Mouse (Mus musculus) adrenal gland, adult 18-20 months (tissue): Measurements from ENCODE around the gene Rufy1. TPM values are rescaled to one million over a fixed set of nuclear protein-coding genes. Genes with fewer than 3 reads are reported as not detected.
A peak's percentile ranks its signal among the peaks of the same experiment; 100 is the strongest.
"Not testable (repeated sequence)": the region's sequence is repeated elsewhere in the genome, so short reads cannot be mapped to it uniquely, and the experiment has no call there.

Experiments used
- DNase-seq, 2 experiments: peaks; one replicate each; pipeline ENCODE4 v3.0.0; 2021 to 2022; ENCODE audit warnings: low spot score in 2 of 2
- long read RNA-seq, 2 experiments: library from polyadenylated mRNA; stranded (forward); transcript quantifications; one replicate each; pipeline ENCODE4 v2.0.0; 2021
- total RNA-seq, 2 experiments: library from RNA; stranded (reverse); gene quantifications; 1 replicate in 1 of 2; 2 replicates in 1 of 2; pipeline ENCODE4 v1.2.3; 2021

Rufy1 gene
- 10 to 100 TPM; 34.5 to 39.4 TPM for total RNA-seq
- long read RNA-seq, experiment 1, transcript Rufy1-201 (18 exons, 2,688 nt), result major isoform, 43 of 54 reads
- long read RNA-seq, experiment 1, partial matches to known transcripts, result 2 of 54 reads
- long read RNA-seq, experiment 1, other reads (novel, unspliced or antisense), result 9 of 54 reads
- long read RNA-seq, experiment 2, transcript Rufy1-201 (18 exons, 2,688 nt), result major isoform, 178 of 199 reads
- long read RNA-seq, experiment 2, partial matches to known transcripts, result 8 of 199 reads
- long read RNA-seq, experiment 2, other reads (novel, unspliced or antisense), result 13 of 199 reads

DNA sequence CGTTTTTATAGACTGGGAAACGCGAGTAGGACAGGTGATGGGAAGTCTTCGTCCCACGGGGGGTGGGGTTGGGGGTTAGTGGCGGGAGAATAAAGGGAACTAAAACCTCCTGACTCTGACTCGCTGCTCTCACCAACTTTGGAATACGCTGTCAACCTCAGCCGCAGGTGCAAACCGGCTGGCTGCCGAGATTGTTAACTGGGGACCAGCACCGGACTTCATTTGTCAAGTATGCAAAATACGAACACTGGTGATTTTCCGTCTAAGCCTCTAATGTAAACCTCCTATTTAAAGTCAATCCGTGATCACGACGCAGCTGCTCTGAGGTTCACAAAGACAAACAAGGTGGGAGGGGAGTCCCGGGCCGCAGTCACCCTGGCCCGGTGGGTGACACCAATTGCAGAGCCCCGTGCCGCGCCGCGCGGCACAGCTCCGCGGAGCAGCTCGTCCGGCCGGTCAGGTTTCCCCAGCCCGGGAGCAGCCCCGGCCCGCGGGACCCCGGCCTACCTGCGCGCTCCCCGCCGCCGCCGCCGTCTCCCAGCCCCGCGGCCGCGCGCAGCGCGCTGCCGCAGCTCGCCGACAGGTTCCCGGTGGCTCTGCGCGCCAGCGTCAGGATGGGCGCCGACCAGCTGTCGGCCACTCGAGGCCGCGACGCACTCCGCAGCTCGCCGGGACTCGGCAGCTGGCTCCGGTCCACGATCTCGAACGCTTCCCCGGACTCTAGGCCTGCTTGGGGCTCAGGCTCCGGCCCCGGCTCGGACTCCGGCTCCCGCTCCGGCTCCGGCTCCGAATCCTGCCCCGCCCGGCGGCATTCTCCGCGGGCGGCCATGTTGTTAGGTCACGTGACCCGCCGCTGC is at the start of gene Rufy1:
TSS of gene Rufy1 (minus strand) at position 849 of the 857 bp plus-strand sequence.
- DNase-seq, result peak; percentile 85

DNA sequence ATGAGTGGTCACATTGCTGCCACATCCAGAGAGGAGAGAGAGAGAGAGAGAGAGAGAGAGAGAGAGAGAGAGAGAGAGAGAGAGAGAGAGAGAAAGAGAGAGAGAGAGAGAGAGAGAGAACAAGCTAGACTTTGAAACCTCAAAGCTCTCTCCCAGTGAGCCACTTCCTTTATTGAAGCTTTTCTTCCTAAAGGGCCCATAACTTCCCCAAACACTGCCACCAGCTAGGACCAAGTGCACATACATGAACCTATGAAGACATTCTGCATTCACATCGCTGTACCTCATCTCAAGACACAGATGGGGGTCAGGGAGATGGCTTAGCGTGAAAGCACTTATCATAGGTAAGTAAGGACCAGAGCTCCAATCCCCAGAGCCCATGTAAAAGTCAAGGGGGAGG is 47.1 kb upstream of the Rufy1 start:
- DNase-seq, result no peak

DNA sequence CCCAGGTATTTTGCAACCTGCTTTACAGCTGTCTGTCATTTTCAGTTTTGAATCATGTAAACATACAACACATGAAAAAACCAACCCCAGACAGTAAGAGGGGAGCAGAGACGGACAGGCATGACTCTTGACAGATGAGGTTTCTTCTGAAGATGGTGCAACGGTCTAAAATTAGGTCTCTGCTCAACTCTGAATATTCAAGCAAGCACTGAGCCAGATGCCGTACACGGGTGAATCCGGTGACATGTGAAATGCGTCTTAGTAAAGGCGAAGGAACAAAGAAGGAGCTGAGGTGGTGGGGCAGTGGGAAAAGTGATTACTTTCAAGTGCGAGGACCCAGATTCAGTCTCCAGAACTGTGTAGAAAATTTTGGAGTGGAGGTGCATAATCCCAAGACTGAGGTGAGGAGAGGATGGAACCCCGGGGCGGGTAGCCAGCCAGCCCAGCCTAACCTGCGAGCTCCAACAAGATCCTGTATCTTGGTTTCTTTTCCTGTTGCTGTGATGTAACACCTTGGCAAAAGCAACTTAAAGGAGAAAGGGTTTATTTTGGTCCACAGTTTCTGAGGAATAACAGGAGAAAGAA is 46.7 kb upstream of the Rufy1 start:
- no peak for DNase-seq

DNA sequence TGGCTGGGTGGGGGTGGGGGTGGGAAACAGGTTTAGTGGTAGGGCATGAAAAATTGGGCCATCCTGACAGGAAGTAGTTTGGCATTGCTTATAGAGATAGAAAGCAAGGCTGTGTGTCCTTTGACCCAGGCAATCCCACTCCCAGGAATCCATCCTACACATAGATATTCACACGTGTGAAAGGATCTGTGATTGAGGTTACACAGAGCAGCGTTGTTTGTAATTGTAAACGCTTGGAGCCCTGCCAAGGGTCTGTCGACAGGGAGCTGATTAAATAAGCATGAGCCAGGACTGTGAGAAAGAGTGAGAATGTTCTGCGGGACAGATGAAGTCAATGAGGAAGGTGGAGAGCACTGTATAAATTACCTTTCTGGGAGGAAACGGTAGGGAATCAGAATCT is 46.0 kb upstream of the Rufy1 start:
- DNase-seq, result no peak

DNA sequence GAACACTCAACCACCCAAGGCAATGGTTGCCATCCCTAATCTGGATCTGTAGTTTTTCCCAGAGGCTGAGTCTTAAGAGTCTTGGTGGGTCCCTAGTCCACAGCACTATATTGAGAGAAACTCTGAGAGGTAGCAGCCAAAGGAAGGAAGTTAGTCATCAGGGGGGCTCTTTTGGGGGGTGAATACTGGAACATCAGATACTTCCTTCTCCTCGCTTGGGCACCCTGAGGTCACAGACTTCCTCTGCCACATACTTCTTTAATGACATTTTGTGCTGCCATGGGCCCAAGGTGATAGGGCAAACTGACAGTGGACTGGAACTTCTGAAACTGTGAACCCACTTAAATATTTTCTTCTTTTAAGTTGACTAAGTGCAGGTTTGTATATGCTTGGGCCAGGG is 43.0 kb upstream of the Rufy1 start:
- no peak for DNase-seq

DNA sequence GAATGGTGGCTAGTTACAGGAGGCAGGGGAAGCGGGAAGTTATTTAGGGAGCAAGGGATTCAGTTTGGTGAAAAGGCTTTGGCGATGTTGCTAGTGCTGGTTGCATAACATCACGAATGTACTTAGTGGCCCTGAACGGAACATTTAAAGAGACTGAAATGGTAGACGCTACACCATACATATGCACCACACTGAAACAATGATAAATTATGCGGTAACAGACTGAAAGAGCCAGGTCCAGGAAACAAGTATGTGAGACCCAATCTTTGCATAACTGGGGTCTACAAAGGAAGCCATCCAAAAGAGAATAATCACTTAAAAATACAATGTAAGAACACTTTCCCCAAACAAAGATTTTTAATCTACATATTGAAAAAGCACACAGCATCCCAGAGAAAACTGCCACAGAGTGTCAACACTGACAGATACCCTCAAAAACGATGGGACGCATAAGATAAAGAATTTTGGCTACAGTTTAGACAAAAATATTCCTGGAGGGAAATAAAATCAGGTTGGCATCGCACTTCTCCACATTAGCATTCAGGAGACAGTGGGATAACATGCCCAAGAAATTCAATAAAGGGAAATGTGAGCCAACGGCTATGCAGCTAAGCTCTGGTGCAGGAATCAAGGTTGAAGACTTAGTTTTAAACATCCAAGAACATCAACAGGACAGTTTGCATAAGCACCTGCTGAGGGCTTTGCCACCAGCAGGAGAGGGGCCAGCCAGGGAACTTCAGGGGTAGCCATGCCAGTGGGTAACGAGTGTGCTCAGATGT is 41.4 kb upstream of the Rufy1 start:
- DNase-seq, result no peak

DNA sequence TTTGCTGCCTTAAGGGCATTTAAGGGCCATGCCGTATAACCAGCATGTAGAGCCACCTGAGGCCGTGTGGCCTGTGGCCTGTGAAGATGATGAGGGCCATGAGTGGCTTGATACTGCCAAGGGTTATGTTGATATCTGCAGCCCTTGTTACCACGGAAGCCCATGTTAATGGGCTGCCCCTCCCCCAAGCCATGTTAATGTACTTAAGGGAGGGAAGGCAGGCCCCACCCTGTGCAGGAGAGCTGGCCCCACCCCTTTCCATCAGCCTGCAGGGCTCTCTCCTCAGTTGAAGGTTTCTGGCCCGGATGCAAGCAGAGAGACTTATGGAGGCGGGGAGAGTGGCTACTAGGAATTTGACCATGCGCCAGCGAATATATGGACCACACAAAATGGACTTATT is 30.6 kb upstream of the Rufy1 start:
- no peak for DNase-seq

DNA sequence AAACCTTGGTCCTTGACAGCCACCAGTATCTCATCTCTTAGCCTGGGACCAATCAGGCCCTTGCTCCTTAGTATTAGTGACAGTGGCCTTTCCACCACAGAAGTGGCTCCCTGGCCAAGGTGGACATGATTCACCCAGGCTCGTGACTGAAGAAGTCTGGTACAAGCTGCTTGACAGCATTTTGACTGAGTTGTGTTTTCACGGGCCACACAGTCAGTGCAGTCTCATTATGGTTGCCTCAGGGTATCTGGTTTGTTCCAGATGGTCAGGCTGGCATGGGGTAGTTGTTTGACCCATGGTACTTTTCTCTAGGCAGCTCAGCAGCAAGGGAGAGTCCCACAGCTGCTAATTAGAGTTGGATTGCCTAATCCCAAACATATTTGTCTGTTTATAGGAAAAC is 28.3 kb upstream of the Rufy1 start:
- DNase-seq, result no peak

DNA sequence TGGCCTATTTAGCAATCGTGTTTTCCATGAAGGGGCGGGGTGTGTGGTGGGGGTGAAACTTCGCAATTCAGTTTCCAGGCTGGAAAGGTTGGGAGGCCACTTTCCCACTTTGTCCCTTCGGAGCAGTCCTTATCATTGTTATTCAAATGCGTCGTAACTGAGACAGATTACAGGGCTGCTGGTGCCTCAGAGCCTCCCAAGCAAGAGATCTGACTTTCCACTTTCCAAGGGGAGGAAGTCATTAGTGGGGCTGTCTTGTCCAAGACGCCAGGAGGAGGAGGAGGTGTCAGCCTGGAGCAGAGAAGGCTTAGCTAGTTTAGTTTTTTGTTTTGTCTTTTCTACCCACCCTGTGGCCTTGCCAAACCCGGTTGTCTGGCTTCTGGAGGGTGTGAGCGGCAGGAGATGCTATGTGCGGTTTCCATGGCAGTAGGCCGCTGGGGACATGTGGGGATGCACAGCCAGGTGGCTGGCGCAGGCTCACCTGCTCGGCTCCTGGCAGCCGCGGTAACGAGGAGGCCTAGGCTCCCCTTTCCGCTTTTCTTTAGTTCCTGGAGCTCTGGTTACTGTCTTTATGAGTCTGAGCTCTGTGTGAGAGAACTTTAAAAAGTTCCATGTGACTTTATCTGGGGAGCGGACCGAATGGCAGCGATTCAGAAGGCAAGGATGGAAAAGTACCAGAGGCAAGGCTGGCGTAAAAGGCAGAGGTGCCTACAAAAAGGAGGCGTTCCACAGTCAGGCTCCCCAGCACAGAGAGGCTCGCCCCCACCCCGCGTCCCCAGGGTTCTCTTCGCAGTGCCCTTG is 26.4 kb upstream of the Rufy1 start:
- DNase-seq, result peak; percentile 36

DNA sequence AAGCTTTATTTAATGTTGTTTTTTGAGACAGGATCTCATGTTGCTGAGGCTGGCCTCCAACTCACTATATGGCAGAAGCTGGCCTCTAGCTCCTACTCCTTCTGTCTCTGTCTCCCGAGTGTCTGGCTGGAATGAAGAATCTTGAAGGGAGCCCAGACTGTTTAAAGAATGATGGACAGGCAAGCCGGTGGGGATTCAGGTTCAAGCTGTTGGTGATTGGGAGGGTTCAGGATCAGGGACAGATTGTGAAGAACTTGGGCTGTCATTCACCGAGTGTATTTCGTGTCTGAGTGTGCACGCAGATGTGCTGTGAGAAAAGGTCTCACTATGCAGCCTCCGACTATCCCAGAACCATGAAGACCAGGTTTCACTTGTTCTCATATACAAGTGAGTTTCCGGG is 25.5 kb upstream of the Rufy1 start:
- no peak for DNase-seq

DNA sequence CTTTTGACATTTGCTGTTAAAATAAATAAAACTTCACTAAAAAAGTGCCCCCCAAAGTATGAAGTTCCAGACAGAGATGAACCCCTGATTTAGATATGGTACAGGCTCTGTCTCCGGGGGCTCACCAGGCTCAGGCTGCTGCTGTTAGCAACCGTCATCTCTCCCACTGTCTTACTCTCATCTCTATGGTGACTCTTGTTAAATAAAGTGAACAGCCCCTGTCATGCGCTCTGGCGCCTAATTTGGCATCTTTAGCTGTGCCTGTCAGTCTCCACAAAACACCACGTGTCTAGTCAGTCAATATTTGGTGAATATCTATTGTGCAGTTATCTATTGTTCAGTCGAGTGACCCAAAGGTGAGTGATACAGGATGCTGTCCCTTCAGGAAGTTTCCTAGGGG is 24.0 kb upstream of the Rufy1 start:
- no peak for DNase-seq

DNA sequence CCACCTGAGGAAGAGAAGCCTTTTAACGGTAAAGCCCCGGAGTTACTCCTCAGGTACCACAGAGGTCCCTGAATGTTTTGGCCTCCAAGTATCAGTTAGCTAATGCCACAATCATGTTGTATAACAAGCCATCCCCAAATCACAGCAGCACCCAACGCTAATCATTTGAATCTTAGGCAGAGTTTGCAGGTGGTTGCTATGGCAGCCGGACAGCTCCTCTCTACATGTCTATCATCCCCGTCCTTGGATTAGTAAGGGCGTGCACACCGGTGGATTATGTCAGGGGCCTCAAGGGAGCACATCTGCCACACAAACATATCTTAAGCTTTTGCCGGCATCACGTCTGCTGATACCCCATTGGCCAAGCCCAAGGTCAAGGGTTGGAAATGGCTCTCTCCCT is 19.3 kb upstream of the Rufy1 start:
- DNase-seq, result no peak

DNA sequence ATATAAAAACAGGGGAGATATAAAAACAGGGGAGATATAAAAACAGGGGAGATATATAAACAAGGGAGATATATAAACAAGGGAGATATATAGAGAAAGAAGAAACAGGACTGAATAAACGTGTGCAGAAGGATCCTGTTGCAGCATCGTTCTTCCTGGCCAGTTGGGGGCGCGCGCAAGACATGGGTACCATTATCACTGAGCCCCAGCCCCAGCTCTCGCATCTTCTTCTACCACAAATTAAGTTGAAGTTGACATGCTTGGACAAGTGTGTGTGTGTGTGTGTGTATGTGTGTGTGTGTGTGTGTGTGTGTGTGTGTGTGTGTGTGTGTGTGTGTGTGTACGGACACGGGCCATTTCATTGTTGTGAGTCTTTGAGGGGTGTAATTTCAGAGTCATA is 17.2 kb upstream of the Rufy1 start:
- not testable (repeated sequence) for DNase-seq

DNA sequence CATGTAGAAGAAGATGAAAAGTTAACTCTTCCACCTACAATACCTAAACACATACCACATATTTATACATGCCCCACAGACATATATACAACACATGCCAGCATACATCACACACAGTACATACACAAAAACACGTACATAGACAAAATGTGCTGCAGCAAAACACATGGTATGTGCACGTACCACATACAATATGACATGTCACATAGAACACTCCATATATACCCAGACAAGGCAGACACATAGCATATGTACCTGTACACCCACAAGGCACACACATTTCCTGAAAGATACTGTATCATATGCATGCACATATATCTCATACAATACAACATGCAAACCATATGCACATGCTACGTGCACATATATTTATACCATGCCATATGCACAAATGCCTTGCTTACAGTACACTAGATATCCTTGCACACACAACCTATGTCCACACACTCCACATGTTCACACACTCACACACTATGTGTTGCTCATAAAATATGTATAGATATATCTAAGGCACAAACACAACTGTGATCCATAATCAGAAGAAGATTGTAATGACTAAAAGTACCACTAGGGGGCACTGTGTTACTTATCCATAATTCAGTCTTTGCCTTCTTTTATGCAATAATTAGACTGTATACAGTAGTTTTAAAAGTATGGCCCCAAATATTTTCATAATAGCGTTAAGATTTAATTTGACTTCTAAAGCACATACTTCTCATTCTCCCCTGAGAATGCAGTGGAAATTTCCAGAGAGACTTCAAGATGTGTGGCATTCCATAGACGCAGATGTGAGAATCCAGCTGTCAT is 12.5 kb upstream of the Rufy1 start:
- DNase-seq, result no peak

DNA sequence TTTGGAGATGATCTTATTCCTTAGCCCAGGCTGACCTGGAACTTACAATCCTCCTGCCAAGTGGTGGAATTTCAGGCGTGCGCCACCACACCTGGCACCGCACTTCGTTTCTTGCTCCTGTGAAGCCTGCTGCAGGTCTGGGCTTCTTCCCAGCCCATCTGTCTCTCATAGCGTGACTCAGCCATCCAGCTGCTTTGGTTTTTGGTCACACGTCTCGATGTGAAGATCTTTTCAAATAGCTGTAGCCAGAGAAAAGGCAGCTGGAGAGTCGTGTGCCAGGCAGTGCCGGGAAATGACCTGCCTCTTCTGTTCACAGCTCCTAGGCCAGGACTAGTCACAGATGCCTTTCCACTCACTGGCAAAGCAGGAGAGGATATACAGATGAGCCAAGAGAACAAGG is 10.7 kb upstream of the Rufy1 start:
- no peak for DNase-seq

DNA sequence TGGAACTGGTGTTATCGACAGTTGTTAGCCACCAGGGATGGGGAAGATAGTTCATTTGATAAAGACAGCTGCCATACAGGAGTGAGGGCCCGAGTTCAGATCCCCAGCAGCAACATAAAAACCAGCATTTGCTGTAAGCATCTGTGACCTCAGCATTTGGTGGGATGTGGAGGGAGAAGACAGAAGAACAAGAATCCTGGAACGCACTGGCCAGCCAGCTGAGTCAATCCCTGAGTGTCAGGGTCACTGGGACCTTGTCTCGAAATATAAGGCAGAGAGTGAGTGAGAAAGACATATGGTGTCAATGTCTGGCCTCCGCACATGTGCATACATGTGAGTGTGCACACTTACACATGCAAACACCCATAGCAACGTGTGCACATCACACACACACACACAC is 9.8 kb upstream of the Rufy1 start:
- peak in 1 of 2 experiments; percentile 32 for DNase-seq

DNA sequence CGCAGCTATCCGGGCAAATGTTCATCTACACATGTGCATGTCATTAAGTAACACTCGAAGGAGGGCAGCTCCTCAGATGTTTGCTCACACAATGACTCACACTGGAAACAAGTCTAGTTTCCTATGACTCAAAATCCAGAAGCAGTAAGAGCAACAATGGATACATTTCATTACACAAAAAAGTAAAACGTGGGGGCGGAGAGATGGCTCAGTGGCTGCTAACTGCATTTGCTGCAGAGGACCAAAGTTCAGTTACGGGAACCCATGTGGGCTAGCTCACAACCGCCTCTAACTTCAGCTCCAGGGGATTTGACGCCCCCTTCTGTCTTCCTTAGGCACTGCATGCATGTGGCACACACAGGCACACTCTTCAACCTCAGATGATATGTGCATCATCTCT is 8.9 kb upstream of the Rufy1 start:
- no peak for DNase-seq

DNA sequence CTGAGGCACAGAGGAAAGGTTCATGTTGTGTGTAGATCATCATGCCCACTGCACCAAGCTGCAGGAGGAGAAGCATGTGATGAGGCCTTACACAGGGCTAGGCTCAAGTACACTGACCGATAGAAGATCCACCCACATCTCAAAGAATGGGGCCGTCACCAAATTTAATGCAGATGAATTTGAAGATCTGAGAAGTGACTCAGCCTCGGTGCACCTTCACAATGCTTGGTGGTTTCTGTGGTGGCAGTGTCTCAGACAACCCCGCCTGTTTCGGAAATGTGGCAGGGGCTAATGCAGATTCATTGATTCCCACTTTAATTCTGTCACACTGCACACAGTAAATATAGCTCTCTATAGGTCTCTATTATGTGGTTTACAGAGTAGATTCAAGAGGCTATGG is 2.0 kb upstream of the Rufy1 start:
- DNase-seq, result no peak

DNA sequence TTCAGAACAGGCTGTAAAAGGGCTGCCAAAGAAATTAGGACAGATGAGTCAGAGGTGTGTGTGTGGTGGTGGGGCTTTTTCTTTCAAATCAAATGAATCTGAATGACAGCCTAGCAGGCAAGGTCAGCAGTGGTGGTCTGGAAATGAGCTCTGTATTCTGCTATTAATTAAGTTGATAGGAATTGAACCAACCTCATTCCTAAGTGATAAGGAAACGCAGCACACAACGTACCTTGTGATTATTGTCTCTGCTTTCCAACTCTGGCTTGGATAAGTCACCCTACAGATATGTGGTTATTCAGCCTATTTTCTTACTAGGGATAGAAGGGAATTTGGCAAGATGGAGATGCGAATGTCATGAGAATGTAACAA is 1.1 kb upstream of the Rufy1 start:
- no peak for DNase-seq
